Mouse (Mus musculus) layer of hippocampus, postnatal 25 days (tissue): ENCODE data around the gene Ptprn2. TPM values are rescaled to one million over a fixed set of nuclear protein-coding genes. Genes with fewer than 3 reads are reported as not detected.

Experiments
- DNase-seq, 2 experiments: peaks; one replicate each; pipeline ENCODE4 v3.0.0; 2022; ENCODE audit warnings: mixed read lengths in 2 of 2, low spot score in 1 of 2; ENCODE audit errors: extremely low spot score in 1 of 2
- total RNA-seq, 2 experiments: library from RNA; stranded (reverse); gene quantifications; 2 replicates each; pipeline ENCODE4 v1.2.3; 2021

Ptprn2 gene
- 100 to 1,000 TPM; 303 to 317 TPM for total RNA-seq

GRCm38 (mm10) chr12:116485591-116486403, at the start of gene Ptprn2:
Gene Ptprn2, plus strand, starts transcription at chr12:116485720.
- peak; percentile 63 to 64 for DNase-seq

GRCm38 (mm10) chr12:116436125-116436524, 49.4 kb upstream of the Ptprn2 start:
- DNase-seq = no peak

GRCm38 (mm10) chr12:116438591-116438990, 46.9 kb upstream of the Ptprn2 start:
- DNase-seq = no peak

GRCm38 (mm10) chr12:116442184-116442583, 43.3 kb upstream of the Ptprn2 start:
- no peak for DNase-seq

GRCm38 (mm10) chr12:116449536-116449935, 36.0 kb upstream of the Ptprn2 start:
- DNase-seq = no peak

- DNase-seq = no peak
Measured at GRCm38 (mm10) chr12:116460379-116461065, 25.0 kb upstream of the Ptprn2 start.

GRCm38 (mm10) chr12:116467030-116467429, 18.5 kb upstream of the Ptprn2 start:
- DNase-seq = no peak

- DNase-seq = no peak
Measured at GRCm38 (mm10) chr12:116468348-116468747, 17.2 kb upstream of the Ptprn2 start.

- no peak for DNase-seq
Measured at GRCm38 (mm10) chr12:116469096-116469495, 16.4 kb upstream of the Ptprn2 start.

GRCm38 (mm10) chr12:116473264-116473663, 12.3 kb upstream of the Ptprn2 start:
- no peak for DNase-seq

- DNase-seq = no peak
Measured at GRCm38 (mm10) chr12:116473761-116474160, 11.8 kb upstream of the Ptprn2 start.

- no peak for DNase-seq
Measured at GRCm38 (mm10) chr12:116474676-116475075, 10.8 kb upstream of the Ptprn2 start.

GRCm38 (mm10) chr12:116478771-116479170, 6.7 kb upstream of the Ptprn2 start:
- DNase-seq = no peak

- no peak for DNase-seq
Measured at GRCm38 (mm10) chr12:116481921-116482320, 3.6 kb upstream of the Ptprn2 start.

- DNase-seq = no peak
Measured at GRCm38 (mm10) chr12:116483581-116483980, 1.9 kb upstream of the Ptprn2 start.

GRCm38 (mm10) chr12:116484991-116485390, 529 bp upstream of the Ptprn2 start:
- no peak for DNase-seq

GRCm38 (mm10) chr12:116486404-116486730, 847 bp downstream of the Ptprn2 start:
- no peak for DNase-seq

GRCm38 (mm10) chr12:116488836-116489235, 3.3 kb downstream of the Ptprn2 start:
- DNase-seq = no peak

GRCm38 (mm10) chr12:116490575-116491356, 5.2 kb downstream of the Ptprn2 start:
- DNase-seq = no peak

- no peak for DNase-seq
Measured at GRCm38 (mm10) chr12:116498666-116499065, 13.1 kb downstream of the Ptprn2 start.

GRCm38 (mm10) chr12:116500652-116501051, 15.1 kb downstream of the Ptprn2 start:
- no peak for DNase-seq
